Mouse (Mus musculus) gastrocnemius, adult 8-10 months (tissue): ENCODE measurements at regions not wholly inside any gene's neighbourhood (a gene's known extent, or its start where the extent isn't known, plus 50 kb on each side); places are given as distances from the start of the nearest gene placed in this dataset.
A peak's percentile ranks its signal among the peaks of the same experiment; 100 is the strongest.

Source experiments
- DNase-seq, 2 experiments: peaks; one replicate each; pipeline ENCODE4 v3.0.0; 2022; ENCODE audit warnings: low spot score in 2 of 2

DNA sequence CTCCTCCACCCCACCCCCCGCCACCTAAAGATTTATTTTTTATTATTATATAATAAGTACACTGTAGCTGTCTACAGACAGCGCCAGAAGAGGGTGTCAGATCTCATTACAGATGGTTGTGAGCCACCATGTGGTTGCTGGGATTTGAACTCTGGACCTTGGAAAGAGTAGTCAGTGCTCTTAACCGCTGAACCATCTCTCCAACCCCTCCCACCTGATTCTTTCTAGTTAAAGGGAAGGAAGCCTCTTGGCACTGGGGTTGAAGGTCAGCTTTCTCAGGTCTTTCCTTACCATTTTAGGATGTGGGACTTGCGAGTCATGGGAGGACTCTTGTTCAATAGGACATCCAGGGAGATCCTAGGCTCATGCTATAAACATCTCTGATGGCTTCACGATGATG, 54.7 kb downstream of the Hes1 start:
- no peak for DNase-seq

DNA sequence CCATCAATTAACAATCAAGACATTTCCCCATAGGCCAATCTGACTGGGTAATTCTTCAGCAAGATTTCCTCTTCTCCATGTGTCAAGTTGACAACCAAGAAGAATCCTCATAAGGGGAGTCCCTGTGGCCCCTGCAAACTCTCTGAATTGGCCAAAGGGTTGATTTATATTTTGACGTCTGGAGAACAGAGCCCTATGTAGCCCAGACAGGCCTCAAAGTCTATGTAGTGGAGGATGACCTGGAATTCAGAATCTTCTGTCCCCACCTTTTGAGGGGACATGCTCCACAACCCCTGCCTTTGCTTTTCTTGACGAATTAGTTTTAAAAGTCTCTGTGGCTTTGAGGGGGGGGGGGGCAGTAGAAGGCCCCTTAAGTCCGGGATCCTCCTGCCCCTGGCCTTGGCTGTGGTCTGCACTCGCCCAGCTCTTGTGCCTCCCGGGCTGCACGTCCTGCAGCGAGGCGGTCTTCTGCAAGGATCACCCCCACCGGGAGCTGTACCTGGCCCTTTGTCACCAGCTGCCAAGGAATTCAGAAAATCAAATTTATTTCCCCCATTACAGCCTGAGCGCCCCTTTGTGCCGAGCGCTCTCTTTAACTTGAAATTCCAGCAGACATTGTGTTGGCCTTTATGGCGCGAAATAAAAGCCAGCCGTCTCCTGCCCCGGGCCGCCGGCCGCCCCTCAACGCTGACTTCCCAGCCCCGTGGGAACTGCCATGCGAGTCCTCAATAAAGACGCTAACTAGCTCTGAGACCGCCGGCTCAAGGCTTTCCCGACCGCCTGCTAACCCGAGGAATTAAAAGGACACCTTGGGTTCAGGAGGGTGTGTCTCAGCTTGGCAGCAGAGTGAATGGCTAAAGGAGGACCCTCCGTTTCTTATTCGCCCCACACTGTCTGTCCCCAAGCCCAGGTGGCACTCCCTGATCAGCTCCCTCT, 56.4 kb downstream of the Hes1 start:
- no peak for DNase-seq

DNA sequence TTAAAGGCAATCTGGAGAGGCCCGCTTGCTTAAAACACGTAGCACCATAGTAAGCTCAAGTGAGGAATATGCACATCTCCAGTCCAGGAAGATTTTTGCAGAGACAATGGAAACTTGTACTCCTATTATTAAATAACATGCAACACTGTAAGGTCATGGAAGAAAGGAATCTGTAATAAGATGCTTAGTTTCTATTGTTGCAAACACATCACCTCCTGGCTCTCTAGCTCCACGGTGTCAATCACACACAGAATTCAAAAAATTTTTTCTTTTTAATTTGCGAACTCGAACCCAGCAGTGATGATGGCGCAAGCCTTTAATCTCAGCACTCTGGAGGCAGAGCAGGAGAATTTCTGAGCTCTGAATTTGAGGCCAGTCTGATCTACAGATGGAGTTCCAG, 57.4 kb downstream of the Hes1 start:
- DNase-seq, result no peak

DNA sequence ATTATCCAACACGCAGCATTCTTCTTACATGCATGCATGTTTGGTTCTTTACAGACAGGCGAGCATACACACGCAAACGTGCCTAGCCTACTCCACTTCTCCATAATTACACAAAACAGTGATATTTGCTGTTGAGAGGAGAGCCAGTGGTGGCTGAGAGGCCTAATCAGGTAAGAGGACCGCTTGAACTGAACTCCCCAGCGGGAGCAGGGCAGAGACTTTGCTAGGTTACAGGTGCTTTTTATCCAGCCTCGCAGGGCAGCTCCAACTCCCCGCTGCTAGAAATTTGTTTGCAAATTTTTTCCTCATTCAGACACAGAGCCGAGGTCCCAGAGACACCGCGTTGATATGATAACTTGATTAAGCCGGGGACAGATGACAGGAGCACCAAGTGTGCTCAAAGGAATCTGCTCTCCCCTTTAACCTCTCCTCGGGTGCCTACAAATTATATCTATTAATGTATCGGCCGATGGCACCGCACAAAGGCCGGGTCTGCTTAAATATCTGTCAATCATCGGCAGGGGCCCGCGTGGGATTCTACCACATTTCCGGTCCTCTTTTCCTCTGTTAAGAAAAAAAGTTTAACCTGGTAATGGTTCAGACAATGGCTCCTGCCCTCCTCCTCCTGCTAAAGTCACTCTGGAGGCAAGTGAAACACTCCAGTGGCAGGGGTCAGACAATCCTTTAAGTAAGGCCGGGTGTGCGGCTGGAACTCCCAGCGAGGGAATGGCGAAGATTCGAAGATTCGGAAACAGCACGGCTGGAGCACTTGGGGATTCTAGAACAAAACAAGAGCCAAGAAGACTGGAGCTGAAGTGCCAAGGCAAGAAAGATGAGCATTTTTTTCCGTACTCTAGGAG, 58.3 kb downstream of the Hes1 start:
- no peak for DNase-seq

DNA sequence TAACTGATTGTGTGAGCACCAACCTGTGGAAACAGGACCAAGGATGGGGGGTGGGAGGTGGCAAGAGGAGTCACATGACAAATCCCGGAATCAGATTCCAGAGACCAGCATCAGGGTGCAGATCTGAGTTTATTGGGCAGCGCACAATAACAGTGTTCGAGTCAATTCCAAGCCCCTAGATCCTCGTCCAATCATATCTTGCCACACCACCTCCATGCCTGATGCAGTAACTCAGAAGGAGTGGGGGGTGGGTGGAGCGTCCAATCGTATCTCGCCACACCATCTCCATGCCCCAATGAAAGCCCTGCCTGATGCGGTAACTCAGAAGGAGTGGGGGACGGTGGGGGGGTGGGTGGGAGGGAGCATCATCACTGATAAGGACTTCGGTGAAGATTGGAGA, 62.8 kb downstream of the Hes1 start:
- no peak for DNase-seq

DNA sequence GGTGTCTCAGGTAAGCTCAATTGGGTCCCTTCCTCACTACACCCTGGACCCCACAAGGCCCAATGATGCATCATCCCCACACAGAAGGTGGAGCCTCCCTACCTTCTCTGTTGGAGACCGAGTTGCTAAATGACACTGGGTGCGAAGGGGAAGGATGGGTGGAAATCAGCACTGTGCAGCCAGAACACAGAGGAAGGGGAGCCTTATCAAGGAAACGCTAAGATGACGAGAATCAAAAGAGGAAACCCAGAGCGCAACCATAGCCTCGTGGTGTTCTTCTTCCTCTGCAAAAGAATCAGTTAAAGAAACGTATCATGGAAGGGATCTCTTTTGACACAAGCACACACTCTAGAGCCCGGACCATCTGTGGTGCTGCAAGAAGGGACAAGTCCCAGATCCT, 64.6 kb downstream of the Hes1 start:
- DNase-seq, result no peak

DNA sequence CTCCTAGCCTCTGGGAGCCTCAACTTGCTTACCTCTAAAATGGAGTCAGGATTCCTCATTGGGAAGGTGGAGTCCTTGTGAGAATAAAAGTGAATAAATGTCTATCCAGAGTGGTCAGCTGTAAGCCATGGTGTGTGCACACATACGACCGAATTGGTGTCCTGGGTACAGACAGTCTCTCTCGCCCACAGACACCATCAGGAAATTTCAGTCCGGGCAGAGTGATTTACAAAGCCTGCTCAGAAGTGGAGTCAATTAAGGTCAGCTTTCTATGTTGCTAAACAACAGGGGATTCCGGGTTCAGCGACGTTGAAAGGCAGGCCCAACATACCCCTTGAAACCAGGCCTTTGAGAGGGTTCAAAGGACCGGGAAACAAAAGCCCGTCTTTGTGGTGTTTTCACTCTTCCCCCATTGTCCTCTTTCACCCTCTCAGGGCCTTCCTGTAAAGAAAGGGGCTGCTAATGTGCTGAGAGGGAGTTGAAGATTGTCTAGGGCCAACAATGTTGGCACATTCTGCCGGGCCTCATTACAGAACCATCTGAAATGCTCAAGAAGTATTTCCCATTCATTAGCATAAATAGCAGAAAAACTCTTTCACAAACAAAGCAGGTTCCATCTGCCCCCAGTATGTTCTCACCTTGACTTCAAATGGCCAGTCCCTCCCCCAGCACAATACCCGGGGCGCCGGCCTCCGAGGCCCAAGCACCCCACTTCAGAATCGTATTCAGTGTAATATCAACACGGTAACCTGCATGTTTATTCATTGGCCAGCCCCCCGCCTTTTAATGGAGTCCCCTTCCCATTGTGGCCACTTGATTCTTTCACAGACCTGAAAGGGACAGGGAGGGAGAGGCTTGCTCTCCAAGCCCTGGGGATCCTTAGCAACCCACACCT, 65.3 kb downstream of the Hes1 start:
- DNase-seq, result no peak

DNA sequence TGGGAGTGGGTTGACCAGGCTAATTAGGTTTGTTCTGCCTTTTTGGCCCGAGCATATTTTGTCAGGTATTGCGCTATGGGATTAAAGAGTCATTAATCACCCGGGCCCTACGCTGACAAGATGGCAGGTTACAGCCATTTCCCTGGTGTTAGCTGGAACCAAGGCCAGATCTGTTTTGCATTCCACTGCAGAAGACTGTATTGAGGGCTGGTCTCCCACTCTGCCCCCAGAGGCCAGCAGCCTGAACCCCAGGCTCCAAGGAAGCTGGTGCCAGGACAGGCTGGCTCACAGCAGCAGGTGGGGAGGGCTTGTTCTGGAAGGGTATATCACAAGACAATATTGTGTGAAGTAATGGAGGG, 65.9 kb downstream of the Hes1 start:
- no peak for DNase-seq

DNA sequence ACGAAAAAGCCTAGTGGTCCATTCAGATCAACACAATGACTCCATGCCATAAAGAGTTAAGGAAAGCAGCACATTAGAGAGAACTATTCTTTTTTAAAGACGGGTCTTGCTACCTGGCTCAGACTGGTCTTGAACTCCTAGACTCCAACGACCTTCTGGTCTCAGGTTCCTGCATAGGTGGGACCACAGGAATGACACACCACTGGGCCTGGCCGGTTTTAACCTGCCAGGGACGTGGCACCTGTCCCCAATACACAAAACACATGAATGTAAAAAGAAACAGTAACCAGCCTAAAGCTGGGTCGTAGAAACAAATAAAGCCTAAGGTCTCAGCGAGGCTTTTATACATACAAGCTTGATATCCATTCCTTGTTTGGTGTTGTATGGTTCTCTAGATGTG, 67.9 kb downstream of the Hes1 start:
- DNase-seq, result no peak

DNA sequence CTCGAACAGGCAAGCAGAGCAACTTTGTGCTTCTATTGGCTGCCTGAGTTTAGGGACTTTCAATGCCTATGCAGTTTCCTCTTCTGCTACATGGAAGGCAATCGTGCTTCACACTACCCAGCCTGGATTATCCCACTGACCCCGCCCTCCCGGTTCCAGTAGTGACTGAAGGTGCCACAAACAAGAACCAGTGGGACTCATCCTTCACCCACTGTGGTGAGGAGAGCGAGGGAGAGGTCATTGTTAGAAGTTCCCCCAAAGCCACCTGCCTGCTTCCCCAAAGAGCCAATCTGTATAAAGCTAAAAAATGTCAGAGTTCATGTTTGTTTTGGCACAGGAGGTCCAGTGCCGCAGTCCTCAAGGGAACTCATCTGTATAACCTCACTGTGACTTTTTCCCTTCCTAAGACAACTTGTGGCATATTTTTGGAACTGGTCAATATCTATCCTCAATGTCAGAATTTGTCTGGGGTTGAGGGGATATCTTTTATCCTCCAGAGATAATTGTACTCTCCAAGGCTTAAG, 70.5 kb downstream of the Hes1 start:
- no peak for DNase-seq

DNA sequence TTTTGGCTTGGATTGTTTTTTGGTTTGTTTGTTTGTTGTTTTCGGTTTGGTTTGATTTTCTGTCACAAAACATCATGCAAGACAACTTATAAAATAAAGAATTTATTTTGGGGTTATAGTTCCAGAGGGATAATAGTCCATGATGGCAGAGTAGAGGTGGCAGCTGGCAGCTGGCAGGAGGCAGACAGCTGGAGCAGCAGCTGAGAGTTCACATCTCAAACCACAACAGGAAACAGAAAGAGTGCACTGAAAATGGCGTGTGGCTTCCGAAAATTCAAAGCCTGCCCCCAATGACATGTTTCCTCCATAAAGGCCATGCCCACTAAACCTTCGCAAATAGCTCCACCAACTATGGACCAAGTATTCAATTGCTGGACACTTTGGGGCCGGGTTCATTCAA, 72.7 kb downstream of the Hes1 start:
- no peak for DNase-seq

DNA sequence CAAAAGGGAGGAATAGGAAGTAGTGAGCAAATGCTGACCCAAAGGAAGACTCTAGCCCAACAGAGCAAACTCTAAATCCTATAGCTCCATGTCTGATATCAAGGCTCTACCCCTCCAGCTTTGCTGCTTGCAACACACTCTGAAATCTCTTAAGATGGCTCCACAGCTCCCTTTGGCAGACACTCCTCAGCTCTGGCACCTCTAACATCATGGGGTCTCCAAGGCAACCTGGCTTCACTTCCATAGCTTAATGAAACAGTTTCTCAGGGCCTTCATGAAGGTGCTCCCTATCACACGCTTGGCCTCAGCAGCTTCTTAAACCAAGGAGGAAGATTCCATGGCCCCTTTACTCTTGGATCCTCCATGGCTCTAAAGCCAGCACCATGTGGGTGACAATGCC, 73.6 kb downstream of the Hes1 start:
- no peak for DNase-seq

DNA sequence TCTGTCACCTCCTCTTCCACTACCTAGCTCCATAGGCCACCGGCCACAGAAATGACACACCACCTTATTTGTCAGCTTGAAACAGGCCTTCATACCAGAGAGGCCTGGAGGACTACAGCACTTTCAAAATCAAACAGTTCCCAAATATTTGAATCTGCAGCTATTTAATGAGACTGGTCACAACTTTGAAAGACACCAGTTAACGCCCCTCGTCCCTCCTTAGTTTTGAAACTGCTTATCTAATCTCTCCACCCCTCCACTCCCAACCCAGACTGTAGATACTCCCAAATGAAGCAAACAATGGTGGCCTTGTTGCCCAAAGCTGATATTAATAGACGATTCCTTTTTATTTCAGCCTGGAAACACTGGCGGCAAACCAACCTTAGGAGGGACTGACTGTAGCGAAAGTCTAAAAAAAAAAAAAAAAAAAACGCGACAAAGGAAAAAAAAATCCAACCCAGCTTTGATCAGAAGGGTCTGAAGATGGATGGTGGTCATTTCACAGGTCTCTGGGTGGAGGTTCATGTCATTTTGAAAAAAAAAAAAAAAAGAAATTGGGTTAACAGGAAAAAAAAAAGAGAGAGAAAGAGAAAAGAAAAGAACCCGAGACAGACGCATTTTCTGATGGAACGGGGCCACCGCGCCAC, 80.8 kb downstream of the Hes1 start:
- DNase-seq, result no peak

DNA sequence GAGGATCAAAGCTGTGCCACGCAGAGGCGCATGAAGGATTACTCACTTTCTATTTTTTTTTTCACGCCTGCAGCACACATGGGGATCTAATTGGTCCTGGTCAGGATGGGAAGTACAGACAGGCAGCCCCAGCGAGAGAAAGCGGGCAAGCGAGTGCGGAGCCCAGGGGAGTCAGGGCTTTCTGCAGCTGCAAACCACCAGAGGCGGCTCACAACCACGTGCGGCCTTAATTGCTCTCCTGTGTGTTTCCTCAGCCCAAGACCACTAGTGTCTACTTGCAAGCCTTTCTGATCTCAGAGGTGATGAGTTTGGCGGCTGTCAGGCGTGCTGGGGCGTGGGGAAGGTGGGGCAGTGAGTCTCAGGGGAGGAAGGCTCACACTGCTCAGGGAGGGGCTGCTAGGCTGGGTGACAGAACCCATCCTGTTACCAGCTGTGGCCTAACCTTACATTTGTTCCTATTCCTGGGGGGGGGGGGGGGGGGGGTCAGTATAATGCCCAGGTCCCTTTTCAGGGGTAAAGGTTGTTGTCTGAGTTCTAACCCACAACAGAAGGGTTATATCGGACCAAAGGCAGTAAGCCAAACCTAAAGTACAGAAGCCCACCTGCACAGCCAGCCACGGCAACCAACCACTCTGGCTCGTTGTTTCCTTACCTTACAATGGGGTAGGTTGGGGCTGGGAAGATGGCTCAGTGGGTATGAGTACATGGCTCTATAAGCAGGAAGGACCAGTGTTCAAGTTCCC, 81.5 kb downstream of the Hes1 start:
- DNase-seq, result peak; percentile 9 to 27

DNA sequence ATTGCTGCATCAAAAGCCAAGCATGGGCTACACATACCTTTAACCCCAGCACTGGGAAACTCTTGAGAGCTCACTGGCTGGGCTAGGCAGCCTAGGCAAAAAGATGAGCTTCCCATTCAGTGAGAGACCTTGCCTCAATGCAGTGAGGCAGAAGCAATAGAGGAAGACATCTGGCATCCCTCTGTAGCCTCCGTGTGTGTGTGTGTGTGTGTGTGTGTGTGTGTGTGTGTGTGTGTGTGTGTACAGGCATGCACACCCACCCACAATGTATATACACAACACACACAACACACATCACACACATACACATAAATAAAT, 82.0 kb downstream of the Hes1 start:
- no peak for DNase-seq

DNA sequence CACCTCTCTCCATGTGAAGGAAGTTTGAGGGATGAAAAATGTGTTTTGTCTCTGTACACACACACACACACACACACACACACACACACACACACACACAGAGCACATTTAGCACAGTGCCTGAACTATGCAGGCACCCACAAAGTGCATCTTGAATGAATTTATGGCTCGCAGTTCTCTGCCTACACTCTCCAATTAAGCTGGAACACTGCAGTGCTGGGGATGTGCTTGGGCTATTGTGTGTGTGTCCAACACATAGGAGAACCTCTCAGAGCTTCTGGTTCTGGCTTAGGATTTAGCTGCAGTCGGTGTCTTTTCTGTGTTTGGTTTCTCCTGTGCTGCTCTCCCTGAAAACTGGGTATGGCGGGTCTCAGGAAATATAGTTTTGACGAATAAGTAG, 83.1 kb downstream of the Hes1 start:
- DNase-seq, result no peak

DNA sequence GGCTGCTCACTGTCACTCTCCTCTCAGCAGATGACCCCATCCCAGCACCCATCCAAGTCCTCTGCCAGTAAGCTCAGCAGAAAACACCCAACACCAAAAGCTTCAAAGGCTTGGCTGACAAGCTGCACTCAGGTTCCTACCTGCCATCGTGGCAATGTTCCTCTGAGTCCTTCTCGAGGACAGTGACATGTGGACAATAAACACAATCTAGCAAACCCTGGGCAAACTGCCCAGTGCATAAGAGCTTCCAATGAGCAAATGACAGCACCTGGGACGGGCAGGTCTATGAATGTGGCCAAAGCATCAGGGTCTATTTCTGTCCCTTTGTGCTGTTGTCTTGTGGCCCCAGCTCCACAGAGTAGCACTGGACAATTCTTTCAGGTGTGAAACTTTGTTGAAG, 86.9 kb downstream of the Hes1 start:
- DNase-seq, result no peak

DNA sequence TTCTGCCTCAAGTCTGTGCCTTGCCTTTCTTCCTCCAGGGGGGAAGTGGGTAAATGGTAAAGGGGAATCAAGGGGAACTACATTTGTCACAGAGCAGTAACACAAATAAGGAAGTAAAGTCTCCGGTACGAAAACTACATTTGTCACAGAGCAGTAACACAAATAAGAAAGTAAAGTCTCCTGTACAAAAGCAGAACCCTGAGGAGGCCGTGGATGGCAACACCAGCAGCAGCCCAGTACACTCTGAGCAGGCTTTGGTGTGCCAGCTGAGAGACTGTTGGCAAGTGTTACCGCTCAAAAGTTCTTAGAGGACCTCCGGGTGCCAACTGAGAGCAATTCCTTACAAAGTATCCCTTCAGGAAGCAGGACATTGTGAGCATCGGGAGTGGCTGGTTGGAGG, 90.9 kb downstream of the Hes1 start:
- no peak for DNase-seq

DNA sequence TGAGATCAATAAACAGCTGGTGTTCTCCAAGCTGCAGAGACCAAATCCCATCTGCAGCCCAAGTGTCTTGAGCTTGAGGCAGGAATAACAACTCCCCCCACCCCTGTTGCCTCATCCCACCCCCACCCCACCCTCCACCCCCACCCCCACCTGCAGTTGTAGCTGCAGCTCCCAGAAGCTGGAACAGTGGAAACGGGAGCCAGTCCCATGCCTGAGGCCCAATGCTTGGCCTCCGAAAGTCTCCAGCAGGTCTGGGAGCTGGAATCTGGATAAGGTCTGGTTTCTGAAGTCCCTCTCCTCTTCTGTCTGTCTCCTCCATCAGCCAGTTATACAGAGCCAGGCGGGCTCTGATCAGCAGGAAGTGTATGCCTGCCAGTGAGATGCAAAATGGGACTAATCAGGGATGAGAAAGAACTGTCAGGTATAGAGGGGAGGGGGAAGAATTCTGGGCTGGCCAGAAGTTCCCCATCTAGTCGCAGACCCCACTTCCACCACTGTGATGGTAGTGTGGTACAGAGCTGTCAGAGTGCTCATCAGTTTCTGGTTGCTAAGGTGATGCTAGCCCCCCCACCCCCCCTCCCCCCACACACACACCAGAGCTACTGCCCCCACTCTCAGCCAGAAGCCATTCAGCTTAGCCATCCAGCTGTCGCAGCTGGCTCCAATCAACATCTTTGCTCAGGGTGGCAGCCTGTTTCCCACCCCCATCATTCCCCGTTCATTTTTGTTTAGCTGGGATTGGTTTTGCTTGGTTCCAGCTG, 91.5 kb downstream of the Hes1 start:
- DNase-seq, result no peak

DNA sequence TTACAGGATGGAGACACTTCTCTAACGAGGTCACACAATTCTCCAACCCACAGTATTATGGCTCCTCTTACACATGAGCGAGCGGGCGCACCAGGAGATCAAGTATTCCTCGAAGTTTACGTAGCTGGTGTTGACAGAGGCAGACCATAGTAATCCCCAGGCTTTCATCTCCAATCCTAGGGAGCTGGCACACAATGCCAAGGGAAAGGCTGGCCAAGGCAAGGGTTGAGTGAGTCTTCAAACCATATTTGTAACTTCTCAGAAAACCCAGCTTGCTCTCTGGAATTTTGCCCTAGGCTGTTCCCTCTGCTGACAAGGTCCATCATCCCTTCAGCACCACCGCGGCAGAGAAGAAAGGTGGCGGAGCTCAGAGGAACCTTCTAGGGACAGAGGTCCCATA, 94.0 kb downstream of the Hes1 start:
- DNase-seq, result no peak
